Mouse (Mus musculus) erythroblast, embryonic 14.5 days (primary cell): ENCODE data around the gene Rbfox1. TPM values are rescaled to one million over a fixed set of nuclear protein-coding genes. Genes with fewer than 3 reads are reported as not detected.

Experiments
- H3K27me3 ChIP-seq: 2 replicates; pipeline ENCODE4 v1.6.1; 2012; ENCODE audit warnings: inconsistent platforms; ENCODE audit not compliant: control insufficient read depth
- H3K36me3 ChIP-seq: 2 replicates; pipeline ENCODE4 v1.6.1; 2012; ENCODE audit warnings: mild to moderate bottlenecking, inconsistent platforms; ENCODE audit not compliant: control insufficient read depth
- H3K4me1 ChIP-seq: 2 replicates; pipeline ENCODE4 v1.6.1; 2012; ENCODE audit warnings: inconsistent platforms; ENCODE audit not compliant: control insufficient read depth
- H3K4me3 ChIP-seq: replicated peaks from 2 replicates; pipeline ENCODE3; 2012; ENCODE audit warnings: moderate library complexity, mild to moderate bottlenecking, inconsistent platforms
- H3K9me3 ChIP-seq: 2 replicates; pipeline ENCODE4 v1.6.1; 2012; ENCODE audit warnings: low read length, inconsistent platforms, mixed read lengths; ENCODE audit not compliant: control insufficient read depth
- GATA1 ChIP-seq: IDR thresholded peaks from 2 replicates; pipeline ENCODE4 v1.6.1; 2012; ENCODE audit warnings: low read length, inconsistent platforms, mixed read lengths
- TAL1 ChIP-seq: IDR thresholded peaks from 3 replicates; pipeline ENCODE4 v1.6.1; 2012; ENCODE audit warnings: low read length, inconsistent platforms, mixed read lengths
- polyA plus RNA-seq: library from polyadenylated mRNA; stranded (reverse); fragments of >175 nt; gene quantifications from 2 replicates; pipeline ENCODE4 v1.2.3, GENCODE M21; 2012

Gene Rbfox1
- polyA plus RNA-seq, 1 experiment: not detected

DNA sequence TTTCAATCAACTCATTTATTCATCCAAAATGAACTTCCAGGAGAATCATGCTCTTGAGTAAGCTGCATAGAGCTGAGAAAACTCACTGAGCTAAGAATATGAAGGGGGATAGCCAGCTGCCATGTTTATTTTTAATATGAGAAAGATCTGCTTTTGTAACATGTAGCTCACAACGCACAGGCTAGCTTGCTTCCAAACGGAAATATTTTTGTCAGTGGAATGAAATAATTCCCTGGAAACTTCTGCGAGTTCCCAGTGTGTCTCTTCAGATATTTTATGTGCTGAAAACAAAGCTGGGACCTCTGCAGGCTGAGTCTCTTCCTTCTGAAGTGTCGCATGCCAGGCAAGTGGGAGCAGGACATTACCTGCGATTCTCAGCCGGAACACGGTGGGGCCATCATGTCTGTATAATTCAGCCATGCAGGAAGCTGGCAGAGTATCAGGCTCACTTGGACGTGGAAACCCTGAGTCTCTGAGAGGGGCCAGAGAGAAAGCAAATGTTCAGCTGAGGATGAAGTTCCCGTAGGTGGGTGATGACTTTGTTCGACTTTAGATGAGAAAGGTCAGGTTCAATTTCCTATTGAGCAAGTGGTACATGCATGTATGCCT is 190.4 kb downstream of the Rbfox1 start:
- Histone ChIP-seq H3K4me1 (no peaks in the 10 kb centered on the region), H3K27me3 (no peaks in the 10 kb centered on the region), H3K36me3 (no peaks in the 10 kb centered on the region), H3K9me3 (no peaks in the 10 kb centered on the region), H3K4me3 (no peak overlapping the region)
- TF ChIP-seq TAL1: no peak
- TF ChIP-seq GATA1: no peak

DNA sequence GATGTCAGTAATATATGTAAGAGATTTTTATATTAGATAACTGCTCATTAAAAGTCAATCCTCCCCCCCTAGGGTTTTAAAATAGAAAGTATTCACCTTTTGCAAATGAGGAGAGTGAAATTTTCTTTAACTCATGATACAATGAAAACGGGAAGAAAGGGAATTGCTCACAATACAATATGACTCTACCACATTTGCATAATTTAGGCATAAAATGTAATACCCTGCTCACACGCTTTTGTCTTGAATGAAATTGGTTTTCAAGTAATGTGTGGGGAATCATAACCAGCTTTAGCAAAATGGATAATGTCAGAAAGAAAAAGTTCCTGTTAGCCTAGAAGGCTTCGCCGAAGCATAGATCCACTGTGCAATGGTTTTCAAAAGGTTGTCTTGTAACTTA is 193.9 kb downstream of the Rbfox1 start:
- H3K4me3 ChIP-seq: no peak overlapping the region
- H3K4me1 ChIP-seq: no peaks in the 10 kb centered on the region
- H3K9me3 ChIP-seq: no peaks in the 10 kb centered on the region
- TF ChIP-seq GATA1 (no peak), TAL1 (no peak)
- no peaks in the 10 kb centered on the region for H3K36me3 ChIP-seq
- peaks cover 3% of the 10 kb centered on the region; the same call in 1 of the 2 replicates for H3K27me3 ChIP-seq

DNA sequence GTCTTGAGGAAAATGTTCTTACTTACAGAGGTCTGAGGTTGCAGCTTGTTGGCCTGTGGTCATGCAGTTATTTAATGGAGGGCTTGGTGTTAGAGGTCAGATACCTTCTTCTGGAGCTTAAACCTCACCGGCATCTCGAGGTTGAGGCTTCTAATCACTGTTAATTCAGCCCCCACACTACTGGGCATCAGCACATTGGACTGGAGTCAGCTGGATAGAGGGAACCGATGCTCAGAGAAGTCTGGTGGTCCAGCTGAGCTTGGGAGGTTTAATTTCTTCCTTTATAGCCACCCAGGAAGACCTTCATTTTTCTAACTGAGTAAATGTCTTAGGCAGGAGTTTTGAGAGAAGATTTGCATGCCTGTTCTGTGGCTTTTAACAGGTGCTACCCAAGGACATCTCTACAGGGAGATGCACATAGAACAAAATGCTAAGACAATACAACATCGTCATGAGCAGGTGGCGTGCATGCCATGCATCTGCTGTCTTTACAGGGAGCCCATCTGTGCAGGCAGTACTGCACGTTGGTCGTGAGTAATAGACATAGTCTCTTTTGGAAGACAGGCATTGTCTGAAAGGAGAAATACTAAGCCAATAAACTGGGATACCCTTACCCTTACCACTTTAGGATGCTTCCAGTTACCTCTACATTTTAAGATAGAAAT is 199.7 kb downstream of the Rbfox1 start:
- Histone ChIP-seq H3K36me3 (no peaks in the 10 kb centered on the region), H3K4me1 (no peaks in the 10 kb centered on the region), H3K27me3 (peaks cover 9% of the 10 kb centered on the region), H3K9me3 (no peaks in the 10 kb centered on the region), H3K4me3 (no peak overlapping the region)
- TF ChIP-seq TAL1 (no peak), GATA1 (no peak)

DNA sequence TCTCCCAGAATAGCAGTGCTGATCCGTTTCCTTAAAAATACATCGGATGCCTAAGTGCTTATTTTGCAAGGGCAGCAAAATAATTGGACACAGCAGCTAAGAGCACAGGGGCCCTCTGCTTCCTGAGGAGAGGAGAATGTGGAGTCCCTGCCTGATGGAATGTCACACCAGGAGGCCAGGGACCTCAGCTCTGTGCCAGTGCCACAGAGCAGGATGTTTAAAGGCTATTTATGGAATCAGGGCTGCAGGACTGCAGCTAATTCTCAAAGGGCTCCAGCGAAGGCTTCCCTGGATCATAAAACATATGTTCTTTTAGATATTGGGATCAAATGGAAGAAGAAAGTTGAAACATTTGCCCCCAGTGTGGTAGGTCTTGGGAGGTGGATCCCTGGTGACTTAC is 201.0 kb downstream of the Rbfox1 start:
- Histone ChIP-seq H3K9me3 (no peaks in the 10 kb centered on the region), H3K27me3 (peaks cover 9% of the 10 kb centered on the region), H3K4me3 (no peak overlapping the region), H3K4me1 (no peaks in the 10 kb centered on the region), H3K36me3 (no peaks in the 10 kb centered on the region)
- TF ChIP-seq TAL1 (no peak), GATA1 (no peak)

DNA sequence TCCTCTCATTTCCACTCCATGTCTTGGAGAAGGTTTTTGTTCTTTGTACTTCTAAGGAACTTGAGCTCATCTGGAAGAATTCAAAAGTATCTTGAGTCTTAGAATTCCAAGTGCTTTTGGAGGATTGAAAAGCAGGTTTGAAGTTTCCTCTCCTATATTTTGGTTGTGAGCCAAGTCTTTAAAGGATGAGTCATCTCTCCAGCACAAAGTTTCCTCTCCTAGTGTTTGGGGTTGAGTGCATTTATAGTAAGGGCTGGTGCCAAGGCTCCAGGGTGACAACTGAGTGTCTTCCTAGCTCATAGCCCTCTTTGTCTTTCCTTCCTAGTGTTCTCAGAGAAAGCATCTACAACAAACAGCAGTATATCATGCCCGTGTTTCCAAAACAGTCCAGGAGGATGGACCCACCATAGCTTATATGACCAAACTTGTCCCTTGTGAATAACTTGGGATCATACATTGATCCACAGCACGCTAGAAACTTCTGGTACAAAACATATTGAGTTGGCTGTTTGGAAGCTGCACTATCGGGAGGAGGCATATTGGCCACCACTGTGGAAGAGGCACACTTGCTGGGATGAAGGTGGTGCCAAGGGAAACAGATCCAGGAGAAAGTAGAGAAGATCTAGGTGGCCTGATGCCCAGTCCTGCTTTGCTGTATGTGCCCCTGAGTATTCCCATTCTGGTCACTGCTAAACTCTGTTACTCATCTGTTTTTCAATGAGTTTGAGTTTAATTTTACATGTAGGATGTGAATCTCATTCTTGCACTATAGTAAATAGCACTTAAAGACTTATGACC is 206.4 kb downstream of the Rbfox1 start:
- Histone ChIP-seq H3K9me3 (no peaks in the 10 kb centered on the region), H3K36me3 (no peaks in the 10 kb centered on the region), H3K27me3 (peaks cover 3% of the 10 kb centered on the region; the same call in 1 of the 2 replicates), H3K4me3 (no peak overlapping the region), H3K4me1 (peaks cover 38% of the 10 kb centered on the region)
- TF ChIP-seq GATA1 (no peak), TAL1 (no peak)

DNA sequence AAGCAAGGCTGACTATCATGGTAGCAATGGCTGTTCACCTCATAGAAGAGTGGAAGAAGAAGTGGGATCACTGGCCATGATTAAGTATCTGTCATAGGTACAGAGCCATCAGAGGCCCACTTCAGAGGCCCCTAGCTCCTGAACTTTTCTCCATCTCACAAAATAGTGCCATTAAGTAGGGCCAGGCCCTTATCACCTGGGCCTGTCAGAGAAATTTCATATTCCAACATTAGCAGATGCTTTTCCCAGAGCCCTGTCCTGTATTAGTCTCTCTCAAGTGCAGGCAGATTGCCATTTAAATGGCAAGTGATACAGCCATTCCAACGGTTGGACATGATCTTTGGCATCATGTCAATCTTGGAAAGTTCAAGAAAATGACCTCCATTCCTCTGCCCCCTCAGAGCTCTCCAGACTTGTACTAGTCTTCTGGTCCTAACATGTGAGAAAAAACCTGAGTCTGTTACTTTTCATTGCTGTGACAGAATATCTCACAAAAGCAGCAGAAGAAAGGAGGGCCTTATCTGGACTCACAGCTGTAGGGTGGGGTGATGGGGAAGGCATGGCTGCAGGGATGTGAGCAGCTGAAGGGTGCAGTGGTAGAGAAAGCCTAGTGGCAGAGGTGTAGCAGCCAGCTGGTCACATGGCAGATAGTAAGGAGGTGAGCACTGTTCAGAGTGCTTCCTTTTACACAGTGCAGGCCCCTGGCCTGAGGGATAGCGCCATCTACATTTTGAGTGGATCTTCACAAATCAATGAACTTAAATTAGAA is 210.6 kb downstream of the Rbfox1 start:
- Histone ChIP-seq H3K36me3 (no peaks in the 10 kb centered on the region), H3K4me3 (peak overlapping the region; percentile 25), H3K9me3 (no peaks in the 10 kb centered on the region), H3K27me3 (peaks cover 3% of the 10 kb centered on the region; the same call in 1 of the 2 replicates), H3K4me1 (peaks cover 81% of the 10 kb centered on the region)
- peak; percentile 88 for TF ChIP-seq GATA1
- TF ChIP-seq TAL1: peak; percentile 98

DNA sequence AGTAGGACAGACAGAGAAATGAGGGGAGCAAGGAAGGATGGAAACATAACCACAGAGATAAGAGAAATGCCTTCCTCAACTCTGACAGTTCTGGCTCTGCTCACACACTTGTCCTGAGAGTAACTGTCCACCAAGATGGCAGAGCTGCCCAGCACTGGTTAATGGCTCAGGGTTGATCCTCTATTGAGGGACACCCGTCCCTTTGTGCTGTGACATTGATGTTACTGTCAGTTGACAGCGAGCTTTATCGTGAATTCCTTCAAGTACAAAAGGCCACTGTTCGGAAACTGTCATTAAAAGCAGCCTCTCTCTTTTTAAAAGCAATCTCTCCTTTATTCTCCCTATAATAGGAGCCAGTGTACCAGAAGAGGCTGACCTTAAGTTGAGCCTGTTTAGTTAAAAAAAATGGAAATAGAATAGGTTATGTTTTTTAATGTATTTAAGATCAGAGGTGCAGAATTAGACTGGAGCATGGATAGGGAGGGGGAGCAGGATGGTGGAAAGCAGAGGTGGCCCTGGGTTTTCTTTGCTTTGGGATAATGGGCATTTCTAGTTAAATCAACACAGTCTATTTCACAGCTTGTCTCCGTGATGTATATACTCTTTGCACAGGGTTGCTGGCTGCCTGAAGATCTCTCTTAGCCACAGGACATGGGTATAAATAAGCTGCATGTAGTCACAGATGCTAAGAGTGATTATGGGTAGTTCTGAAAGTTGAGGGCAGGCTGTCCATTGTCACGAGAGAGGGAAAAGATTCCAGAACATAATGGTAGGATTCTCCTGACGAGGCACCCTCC is 212.3 kb downstream of the Rbfox1 start:
- Histone ChIP-seq H3K4me3 (no peak overlapping the region), H3K27me3 (no peaks in the 10 kb centered on the region), H3K9me3 (no peaks in the 10 kb centered on the region), H3K36me3 (no peaks in the 10 kb centered on the region), H3K4me1 (peaks cover 84% of the 10 kb centered on the region)
- TF ChIP-seq TAL1 (no peak), GATA1 (no peak)

DNA sequence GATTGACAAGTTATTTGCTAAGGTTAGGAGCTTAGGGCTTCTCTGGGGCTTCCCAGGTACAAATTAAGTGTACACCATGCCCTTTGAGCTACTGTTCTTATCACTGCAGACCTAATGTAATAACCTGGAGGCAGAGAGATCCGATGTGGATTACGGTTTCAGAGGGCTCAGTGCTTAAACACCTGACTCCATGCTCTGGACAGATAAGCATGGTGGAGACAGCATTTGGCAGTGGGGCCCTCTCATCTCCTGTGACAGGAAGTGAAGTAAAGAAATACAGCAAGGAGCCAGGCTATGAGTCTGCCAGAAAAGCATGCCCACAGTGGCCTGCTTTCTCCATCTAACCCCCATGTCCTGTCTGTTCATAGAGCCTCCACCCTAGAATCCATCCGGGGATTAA is 213.0 kb downstream of the Rbfox1 start:
- TF ChIP-seq GATA1 (peak; percentile 33; the same call in 1 of the 2 replicates), TAL1 (no peak)
- Histone ChIP-seq H3K4me1 (peaks cover 80% of the 10 kb centered on the region), H3K36me3 (no peaks in the 10 kb centered on the region), H3K9me3 (no peaks in the 10 kb centered on the region), H3K4me3 (no peak overlapping the region), H3K27me3 (no peaks in the 10 kb centered on the region)
